Mouse (Mus musculus): ENCODE measurements around the gene Abcg8. TPM values are rescaled to one million over a fixed set of nuclear protein-coding genes. Genes with fewer than 3 reads are reported as not detected.

Gene Abcg8
- polyA plus RNA-seq, 1 experiment from 2014 or later: not detected

DNA sequence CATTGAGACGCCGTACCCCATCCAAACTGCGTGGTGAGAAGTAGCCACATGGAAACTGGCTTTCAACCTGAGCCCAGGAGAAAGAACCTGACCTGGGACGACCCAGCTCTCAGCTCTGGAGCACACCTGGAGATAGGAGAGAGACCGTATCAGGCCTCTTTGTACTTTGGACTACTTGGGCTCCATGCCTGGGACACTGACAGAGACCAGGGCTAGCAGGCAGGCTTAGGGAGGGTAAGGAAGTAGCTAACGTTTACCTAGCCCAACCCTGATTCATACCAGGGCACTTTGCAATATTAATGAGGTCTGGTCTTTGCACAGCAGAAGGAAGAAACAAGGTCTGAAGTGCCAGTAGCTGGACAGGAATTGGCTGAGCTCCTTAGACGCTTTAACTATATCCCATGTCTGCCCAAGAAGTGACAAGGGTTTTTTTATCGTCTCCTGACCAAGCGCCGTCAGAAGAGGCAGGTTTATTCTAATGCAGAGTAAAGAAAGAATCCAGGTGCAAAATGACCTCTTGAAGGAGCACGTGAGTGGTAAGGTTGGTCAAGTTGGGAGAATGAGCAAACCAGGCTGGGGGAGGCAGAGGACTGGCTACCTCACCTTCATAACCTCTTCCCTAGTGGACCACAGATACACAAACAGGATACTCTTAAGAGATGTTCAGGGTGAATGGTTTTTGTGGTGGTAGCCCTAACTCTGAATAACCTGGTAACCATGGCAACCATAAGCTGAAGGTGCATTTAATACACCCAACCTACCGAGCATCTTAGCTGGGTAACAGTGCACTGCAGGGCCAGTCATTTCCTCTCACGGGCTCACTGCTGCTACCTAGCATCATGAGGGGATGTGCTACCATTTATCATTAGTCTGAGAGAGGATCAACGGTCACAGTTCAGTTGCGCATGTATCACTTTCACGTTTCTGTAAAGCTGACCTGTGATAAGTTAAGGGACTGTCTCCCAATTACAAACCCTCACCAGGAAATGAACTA is 3.4 kb upstream of the Abcg8 start:
- no peak overlapping the region for H3K9ac ChIP-seq (replicated peaks; ENCODE audit: low read depth, low read length)
- H3K4me3 ChIP-seq (ENCODE audit: low read depth, low read length): no peak overlapping the region
- no peaks in the 10 kb centered on the region for H3K9me3 ChIP-seq (ENCODE audit: control insufficient read depth, low read length)
- H3K27me3 ChIP-seq (ENCODE audit: control insufficient read depth, insufficient read depth, low read length): no peaks in the 10 kb centered on the region
- WGBS: 80% methylated on average over 16 of the region's 16 CpGs
- no peak overlapping the region for H3K27ac ChIP-seq (ENCODE audit: low read depth, low read length)
- no peaks in the 10 kb centered on the region for H3K36me3 ChIP-seq (ENCODE audit: control insufficient read depth, insufficient read depth, low read length)
- ATAC-seq (ENCODE audit: low read depth): no peak
- no peak overlapping the region for H3K4me2 ChIP-seq (ENCODE audit: low read depth, low read length)
- peaks cover 3% of the 10 kb centered on the region; the same call in 1 of the 2 replicates for H3K4me1 ChIP-seq (ENCODE audit: control insufficient read depth, insufficient read depth, low read length)

DNA sequence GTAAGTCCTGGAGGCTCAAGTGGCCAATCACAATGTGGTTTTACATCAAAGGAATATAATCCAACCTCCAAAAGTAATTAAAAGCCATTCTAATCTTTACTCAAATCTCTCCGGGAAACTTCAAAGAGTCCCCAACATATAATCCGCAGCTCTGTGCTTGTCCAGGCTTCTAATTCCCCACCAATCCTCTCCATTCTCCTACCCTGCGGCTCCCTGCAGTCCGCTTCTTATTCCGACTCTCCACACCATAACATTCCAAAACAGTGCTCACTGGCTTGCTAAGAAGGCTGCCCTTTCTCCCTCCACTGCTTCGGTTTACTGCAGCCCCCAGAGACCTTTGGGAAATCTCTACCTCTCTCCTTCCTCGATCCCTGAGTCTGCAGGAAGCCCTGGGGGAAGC is 2.1 kb upstream of the Abcg8 start:
- no peak overlapping the region for H3K4me2 ChIP-seq (ENCODE audit: low read depth, low read length)
- no peak for ATAC-seq (ENCODE audit: low read depth)
- WGBS: 45% methylated on average over 7 of the region's 7 CpGs
- H3K27me3 ChIP-seq (ENCODE audit: control insufficient read depth, insufficient read depth, low read length): no peaks in the 10 kb centered on the region
- H3K4me3 ChIP-seq (ENCODE audit: low read depth, low read length): no peak overlapping the region
- no peak overlapping the region for H3K9ac ChIP-seq (replicated peaks; ENCODE audit: low read depth, low read length)
- H3K27ac ChIP-seq (ENCODE audit: low read depth, low read length): no peak overlapping the region
- H3K36me3 ChIP-seq (ENCODE audit: control insufficient read depth, insufficient read depth, low read length): no peaks in the 10 kb centered on the region
- H3K4me1 ChIP-seq (ENCODE audit: control insufficient read depth, insufficient read depth, low read length): peaks cover 3% of the 10 kb centered on the region; the same call in 1 of the 2 replicates
- no peaks in the 10 kb centered on the region for H3K9me3 ChIP-seq (ENCODE audit: control insufficient read depth, low read length)

DNA sequence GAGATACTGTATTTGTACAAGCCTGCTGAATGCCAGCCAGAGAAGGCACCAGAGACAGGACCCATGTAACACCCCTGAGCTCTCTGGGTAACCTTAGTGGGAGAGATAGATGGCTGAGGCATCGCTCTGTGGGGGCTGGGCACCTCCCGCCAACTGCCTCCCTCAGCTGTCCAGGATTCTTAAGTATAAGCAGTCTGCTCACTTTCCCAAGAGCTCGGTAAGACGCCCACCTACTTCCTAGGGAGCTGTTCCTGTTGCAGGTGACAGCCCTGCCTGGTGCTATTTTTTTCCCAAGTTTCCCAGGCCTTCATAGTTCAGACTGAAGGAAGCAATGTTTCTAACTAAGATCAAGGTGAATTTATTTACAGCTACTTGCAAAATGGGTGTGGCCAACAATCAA is 898 bp upstream of the Abcg8 start:
- H3K27ac ChIP-seq (ENCODE audit: low read depth, low read length): no peak overlapping the region
- 74% methylated on average over 4 of the region's 4 CpGs for WGBS
- no peaks in the 10 kb centered on the region for H3K27me3 ChIP-seq (ENCODE audit: control insufficient read depth, insufficient read depth, low read length)
- H3K9me3 ChIP-seq (ENCODE audit: control insufficient read depth, low read length): no peaks in the 10 kb centered on the region
- peaks cover 3% of the 10 kb centered on the region; the same call in 1 of the 2 replicates for H3K4me1 ChIP-seq (ENCODE audit: control insufficient read depth, insufficient read depth, low read length)
- H3K36me3 ChIP-seq (ENCODE audit: control insufficient read depth, insufficient read depth, low read length): no peaks in the 10 kb centered on the region
- no peak overlapping the region for H3K9ac ChIP-seq (replicated peaks; ENCODE audit: low read depth, low read length)
- H3K4me3 ChIP-seq (ENCODE audit: low read depth, low read length): no peak overlapping the region
- ATAC-seq (ENCODE audit: low read depth): no peak
- H3K4me2 ChIP-seq (ENCODE audit: low read depth, low read length): no peak overlapping the region

DNA sequence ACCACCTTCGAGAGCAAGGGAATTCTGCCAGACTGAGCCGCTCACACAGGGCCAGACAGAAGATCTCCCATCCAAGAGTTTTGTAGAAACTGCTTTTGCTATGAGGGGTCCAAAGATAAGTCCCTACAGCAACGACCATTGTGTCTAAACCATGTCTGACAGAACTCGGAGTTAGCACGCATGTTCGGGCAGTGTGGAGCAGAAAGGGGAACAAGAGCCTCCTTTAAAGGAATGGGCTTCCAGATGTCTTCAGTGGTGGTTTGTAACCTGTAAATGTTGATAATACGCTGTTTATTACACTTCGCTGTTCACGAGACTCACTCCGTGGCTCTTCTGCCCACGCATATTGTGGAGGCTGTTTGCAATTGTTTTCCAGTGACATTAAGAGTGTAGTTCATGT is 1.5 kb downstream of the Abcg8 start:
- Histone ChIP-seq H3K4me1 (ENCODE audit: control insufficient read depth, insufficient read depth, low read length) (peaks cover 3% of the 10 kb centered on the region; the same call in 1 of the 2 replicates), H3K36me3 (ENCODE audit: control insufficient read depth, insufficient read depth, low read length) (no peaks in the 10 kb centered on the region), H3K9me3 (ENCODE audit: control insufficient read depth, low read length) (no peaks in the 10 kb centered on the region), H3K9ac (replicated peaks; ENCODE audit: low read depth, low read length) (no peak overlapping the region), H3K4me2 (ENCODE audit: low read depth, low read length) (no peak overlapping the region), H3K27ac (ENCODE audit: low read depth, low read length) (no peak overlapping the region), H3K27me3 (ENCODE audit: control insufficient read depth, insufficient read depth, low read length) (no peaks in the 10 kb centered on the region), H3K4me3 (ENCODE audit: low read depth, low read length) (no peak overlapping the region)
- WGBS: 86% methylated on average over 11 of the region's 11 CpGs
- no peak for ATAC-seq (ENCODE audit: low read depth)

DNA sequence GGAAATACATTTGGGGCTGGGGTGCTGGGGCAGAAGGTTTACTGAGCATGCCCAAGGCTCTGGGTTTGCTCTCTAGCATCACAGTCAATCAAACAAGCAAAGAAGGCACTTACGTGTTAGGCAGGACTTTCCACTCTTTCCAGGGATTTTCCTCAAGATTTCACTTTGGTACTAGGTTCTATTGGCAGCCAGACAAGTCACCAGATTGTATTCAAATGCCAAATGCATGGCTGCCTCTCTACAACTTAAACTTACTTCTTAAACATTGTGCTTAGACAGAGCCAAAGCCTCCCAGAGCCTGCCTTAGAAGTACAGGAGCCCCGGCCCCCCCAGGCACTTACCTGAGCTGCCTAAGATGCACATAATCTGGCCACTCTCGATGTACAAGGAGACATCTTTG is 5.6 kb downstream of the Abcg8 start:
- H3K4me3 ChIP-seq (ENCODE audit: low read depth, low read length): no peak overlapping the region
- no peaks in the 10 kb centered on the region for H3K4me1 ChIP-seq (ENCODE audit: control insufficient read depth, insufficient read depth, low read length)
- no peak overlapping the region for H3K9ac ChIP-seq (replicated peaks; ENCODE audit: low read depth, low read length)
- H3K36me3 ChIP-seq (ENCODE audit: control insufficient read depth, insufficient read depth, low read length): no peaks in the 10 kb centered on the region
- H3K9me3 ChIP-seq (ENCODE audit: control insufficient read depth, low read length): no peaks in the 10 kb centered on the region
- no peaks in the 10 kb centered on the region for H3K27me3 ChIP-seq (ENCODE audit: control insufficient read depth, insufficient read depth, low read length)
- no peak overlapping the region for H3K27ac ChIP-seq (ENCODE audit: low read depth, low read length)
- ATAC-seq (ENCODE audit: low read depth): no peak
- 78% methylated on average over 3 of the region's 3 CpGs for WGBS
- no peak overlapping the region for H3K4me2 ChIP-seq (ENCODE audit: low read depth, low read length)

DNA sequence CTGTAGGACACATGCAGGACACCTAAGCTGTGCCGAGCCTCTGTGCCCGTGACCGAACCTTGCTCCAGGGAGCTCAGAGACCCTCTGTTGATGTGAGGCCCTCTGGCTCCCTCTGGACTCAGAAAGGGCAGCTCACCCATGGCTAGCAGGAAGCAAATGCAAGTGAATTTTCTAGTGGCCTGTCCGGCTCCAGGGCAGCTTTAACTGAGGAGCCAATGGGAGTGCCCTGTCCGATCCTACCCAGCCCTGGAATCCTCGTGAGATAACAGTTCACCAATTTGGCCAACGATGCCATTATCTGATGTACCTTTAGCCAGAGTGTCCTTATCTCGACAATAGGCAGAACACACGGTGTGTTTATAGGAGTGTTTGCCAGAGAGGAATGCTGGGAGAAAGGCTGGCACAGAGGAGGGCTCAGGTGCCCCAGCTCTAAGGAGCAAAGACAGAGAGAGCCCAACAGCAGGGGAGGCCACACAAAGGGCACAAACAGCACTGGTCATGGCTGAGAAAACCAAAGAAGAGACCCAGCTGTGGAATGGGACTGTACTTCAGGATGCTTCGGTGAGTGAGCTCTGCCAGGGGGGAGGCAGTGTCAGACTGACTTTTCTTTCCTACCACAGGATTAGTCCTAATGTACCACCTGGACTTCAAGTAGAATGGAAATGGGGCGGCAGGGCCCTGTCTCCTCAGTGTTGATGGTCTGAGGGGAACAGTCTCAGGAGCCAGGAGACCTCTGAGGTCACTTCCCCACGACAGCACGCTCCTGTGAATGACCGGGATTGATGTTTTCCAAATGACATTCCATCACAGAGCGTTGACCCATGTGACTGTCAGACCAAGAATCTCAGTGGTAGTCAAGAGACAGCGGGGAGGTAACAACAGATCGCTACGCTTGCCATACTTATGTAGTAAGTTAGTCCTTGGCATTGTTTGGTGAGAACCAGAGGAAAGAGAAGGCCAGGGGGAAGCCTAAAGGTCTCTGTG is 6.9 kb downstream of the Abcg8 start, which contains the start of gene Abcg5:
TSS of gene Abcg5 (minus strand) at position 278 of the 984 bp plus-strand sequence.
- Histone ChIP-seq H3K9ac (replicated peaks; ENCODE audit: low read depth, low read length) (no peak within 1 kb of the TSS), H3K36me3 (ENCODE audit: control insufficient read depth, insufficient read depth, low read length) (no peaks in the 10 kb centered on the region), H3K4me1 (ENCODE audit: control insufficient read depth, insufficient read depth, low read length) (no peaks in the 10 kb centered on the region), H3K9me3 (ENCODE audit: control insufficient read depth, low read length) (no peaks in the 10 kb centered on the region), H3K27ac (ENCODE audit: low read depth, low read length) (no peak within 1 kb of the TSS), H3K4me2 (ENCODE audit: low read depth, low read length) (no peak within 1 kb of the TSS), H3K4me3 (ENCODE audit: low read depth, low read length) (no peak within 1 kb of the TSS), H3K27me3 (ENCODE audit: control insufficient read depth, insufficient read depth, low read length) (no peaks in the 10 kb centered on the region)
- no peak for ATAC-seq (ENCODE audit: low read depth)
- WGBS: 77% methylated on average over 18 of the region's 18 CpGs

DNA sequence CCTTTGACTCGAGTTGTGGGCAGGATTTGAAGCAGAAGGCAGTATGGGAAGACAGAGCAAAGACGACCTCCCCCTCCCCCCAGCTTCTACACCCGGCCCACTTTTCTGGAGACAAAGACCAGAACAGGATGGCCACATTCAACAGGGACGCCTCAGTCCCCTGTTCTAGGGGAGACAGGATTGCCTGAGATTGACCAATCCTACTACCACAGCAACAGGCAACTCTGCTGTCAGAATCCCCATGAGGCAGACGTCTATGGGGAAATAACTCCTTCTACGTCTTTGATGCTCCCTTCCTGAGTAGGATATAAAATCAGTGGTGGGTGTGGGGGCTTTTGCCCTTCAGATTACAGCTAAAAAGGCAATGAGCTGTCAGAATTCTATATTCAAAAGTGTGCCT is 8.2 kb downstream of the Abcg8 start:
- 36% methylated on average over 6 of the region's 6 CpGs for WGBS
- no peaks in the 10 kb centered on the region for H3K4me1 ChIP-seq (ENCODE audit: control insufficient read depth, insufficient read depth, low read length)

DNA sequence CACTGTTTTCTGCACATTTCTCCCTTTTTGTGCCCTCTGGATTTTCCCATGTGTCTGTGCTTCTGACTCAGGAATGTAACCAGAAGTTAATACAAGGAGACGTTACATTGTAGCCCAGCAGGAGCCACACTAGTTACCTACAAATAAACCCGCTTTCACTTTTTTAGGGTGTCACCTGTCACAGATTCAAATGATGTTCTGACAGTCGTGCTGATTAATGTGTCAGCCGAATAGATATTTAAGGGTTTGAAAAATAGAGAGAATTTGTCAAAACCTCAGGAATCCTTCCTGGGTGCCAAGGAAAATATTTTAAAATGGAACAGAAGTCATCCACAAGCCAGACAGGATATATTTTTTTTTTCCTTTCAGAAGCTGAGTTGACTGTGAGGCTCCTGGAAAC is 9.2 kb downstream of the Abcg8 start:
- Histone ChIP-seq H3K4me3 (ENCODE audit: low read depth, low read length) (no peak overlapping the region), H3K9me3 (ENCODE audit: control insufficient read depth, low read length) (no peaks in the 10 kb centered on the region), H3K36me3 (ENCODE audit: control insufficient read depth, insufficient read depth, low read length) (no peaks in the 10 kb centered on the region), H3K4me2 (ENCODE audit: low read depth, low read length) (no peak overlapping the region), H3K4me1 (ENCODE audit: control insufficient read depth, insufficient read depth, low read length) (no peaks in the 10 kb centered on the region), H3K27me3 (ENCODE audit: control insufficient read depth, insufficient read depth, low read length) (no peaks in the 10 kb centered on the region), H3K9ac (replicated peaks; ENCODE audit: low read depth, low read length) (no peak overlapping the region), H3K27ac (ENCODE audit: low read depth, low read length) (no peak overlapping the region)
- no peak for ATAC-seq (ENCODE audit: low read depth)
- 80% methylated on average over 4 of the region's 4 CpGs for WGBS

More for the DNA sequence above, 8.2 kb downstream of the Abcg8 start:
- Histone ChIP-seq H3K36me3 (ENCODE audit: control insufficient read depth, insufficient read depth, low read length) (no peaks in the 10 kb centered on the region), H3K27ac (ENCODE audit: low read depth, low read length) (no peak overlapping the region), H3K4me2 (ENCODE audit: low read depth, low read length) (no peak overlapping the region), H3K9me3 (ENCODE audit: control insufficient read depth, low read length) (no peaks in the 10 kb centered on the region), H3K27me3 (ENCODE audit: control insufficient read depth, insufficient read depth, low read length) (no peaks in the 10 kb centered on the region), H3K9ac (replicated peaks; ENCODE audit: low read depth, low read length) (no peak overlapping the region), H3K4me3 (ENCODE audit: low read depth, low read length) (no peak overlapping the region)
- ATAC-seq (ENCODE audit: low read depth): no peak
